Mouse (Mus musculus) activated CD4-positive, CD25-positive, alpha-beta regulatory T cell, adult 9 weeks (primary cell): Measurements from ENCODE around the gene Triml1. TPM values are rescaled to one million over a fixed set of nuclear protein-coding genes. Genes with fewer than 3 reads are reported as not detected.

ENCODE experiments used
- polyA plus RNA-seq: library from polyadenylated mRNA; unstranded; fragments of 100-300 nt; shearing (Covaris generic); gene quantifications from one replicate; pipeline ENCODE4 v1.2.1, GENCODE M21; 2017

Gene Triml1
- not detected for polyA plus RNA-seq

DNA sequence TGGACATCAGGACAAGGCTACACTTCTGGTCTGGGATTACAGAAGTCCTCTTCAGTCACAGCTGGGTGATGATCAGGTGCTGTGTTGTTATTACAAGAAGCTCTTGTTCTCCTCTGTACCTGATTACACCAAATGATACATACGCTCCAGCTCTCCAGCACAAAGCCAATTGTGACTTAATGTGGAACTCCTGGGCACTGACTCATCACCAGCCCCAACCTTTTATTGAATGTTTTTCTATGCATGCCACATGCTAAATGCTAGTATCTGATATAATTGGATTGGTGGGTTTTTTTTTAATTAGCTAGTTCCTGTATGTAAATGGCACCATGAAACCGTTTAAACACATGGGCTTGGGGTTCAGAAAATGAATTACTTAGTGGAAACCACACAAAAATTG is at the start of gene Triml1:
TSS of gene Triml1 (minus strand) at position 101 of the 400 bp plus-strand sequence.

DNA sequence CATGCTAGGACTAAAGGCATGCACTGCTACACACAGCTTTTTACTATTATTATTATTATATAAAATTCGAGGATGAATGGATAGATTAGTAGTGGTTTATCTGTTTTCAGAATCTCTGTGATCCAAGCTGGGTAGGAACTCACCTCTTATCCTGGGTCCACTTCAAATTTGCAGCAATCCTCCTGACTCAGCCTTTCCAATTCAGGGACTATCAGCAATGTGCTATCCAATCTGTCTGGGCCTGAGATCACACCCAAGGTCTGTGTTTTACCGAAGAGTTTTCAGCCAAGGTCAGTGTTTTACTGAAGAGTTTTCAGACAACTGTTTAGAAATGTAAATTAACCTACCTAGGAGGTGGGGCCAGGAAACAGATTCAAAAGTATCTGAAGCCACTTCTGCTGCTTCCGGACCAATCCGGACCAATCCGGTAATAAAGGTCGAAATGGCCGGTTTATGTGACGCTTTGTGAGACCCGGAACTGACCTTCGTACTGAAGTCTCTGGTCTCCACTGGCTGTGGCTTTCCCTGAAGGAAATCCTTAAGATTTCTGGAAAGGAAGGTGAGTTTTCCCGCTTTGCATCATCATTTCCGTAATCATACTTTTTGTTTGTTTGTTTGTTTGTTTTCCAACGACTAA is 38.9 kb upstream of the Triml1 start, which contains the start of gene Triml2:
TSS of gene Triml2 (plus strand) at position 488 of the 637 bp plus-strand sequence.

Other genes starting within 250 kb of the Triml1 start
- gene Triml2, start 39.1 kb upstream of the Triml1 start, polyA plus RNA-seq = not detected
- not detected for gene Zfp42, start 165.5 kb upstream of the Triml1 start, polyA plus RNA-seq